ENCODE assay signal across 11 mouse cellular contexts in genomic region chr13:15741771-15742170, GRCm38 (mm10).
DNase-seq lines count a peak whose midpoint lies in the region; ATAC-seq and TF ChIP-seq lines count a peak whose summit lies in the region.
"Had no signal": no experiment of that assay in that cellular context is flagged by ENCODE, and none has a peak within 500 bp of the region (broad histone marks: within the 10 kb centered on the region; RNA-seq: fewer than 3 reads in every experiment).

No protein-coding gene starts in this region.

- H3K27ac ChIP-seq in forebrain, embryonic 12.5 days = 0 out of 2 replicates have a peak overlapping the region, but pooled peaks have one; percentile 25
- no peak overlapping the region for H3K27ac ChIP-seq in forebrain, embryonic 11.5 days (ENCODE audit: low read depth, low read length)
- H3K27ac ChIP-seq in embryonic fibroblast, embryonic 13.5 days (ENCODE audit: insufficient read depth, low read length) = peak overlapping the region; percentile 98
- peak overlapping the region; percentile 44 for H3K27ac ChIP-seq in heart, embryonic 15.5 days
- H3K27ac ChIP-seq in stomach, embryonic 16.5 days (ENCODE audit: low read length) = peak overlapping the region; percentile 50
- H3K27ac ChIP-seq: embryonic facial prominence, embryonic 12.5 days; neural tube, embryonic 12.5 days had no signal

- ATAC-seq in forebrain, embryonic 12.5 days (ENCODE audit: low FRiP score) = peak; percentile 41; the same call in 1 of the 2 replicates
- ATAC-seq in forebrain, embryonic 11.5 days (replicated peaks; ENCODE audit: low FRiP score) = no peak
- ATAC-seq in heart, embryonic 15.5 days (replicated peaks; ENCODE audit: insufficient number of reproducible peaks, insufficient read depth, low FRiP score, low read depth) = peak; percentile 88
- peak; percentile 95 for ATAC-seq in stomach, embryonic 16.5 days (ENCODE audit: insufficient read depth, low FRiP score)

- no peak overlapping the region for H3K4me2 ChIP-seq in forebrain, embryonic 12.5 days
- no peak overlapping the region for H3K4me2 ChIP-seq in forebrain, embryonic 11.5 days (ENCODE audit: low read depth, low read length, severe bottlenecking)
- no peak overlapping the region for H3K4me2 ChIP-seq in heart, embryonic 15.5 days
- no peak overlapping the region for H3K4me2 ChIP-seq in stomach, embryonic 16.5 days (ENCODE audit: low read depth, low read length)
- H3K4me2 ChIP-seq: embryonic facial prominence, embryonic 12.5 days; neural tube, embryonic 12.5 days had no signal

- no peak overlapping the region for H3K9ac ChIP-seq in forebrain, embryonic 12.5 days
- H3K9ac ChIP-seq in forebrain, embryonic 11.5 days (ENCODE audit: low read length) = no peak overlapping the region
- H3K9ac ChIP-seq in heart, embryonic 15.5 days = no peak overlapping the region
- H3K9ac ChIP-seq in stomach, embryonic 16.5 days (ENCODE audit: low read length) = no peak overlapping the region
- H3K9ac ChIP-seq: embryonic facial prominence, embryonic 12.5 days; neural tube, embryonic 12.5 days had no signal

- H3K4me3 ChIP-seq in forebrain, embryonic 12.5 days (replicated peaks) = no peak overlapping the region
- H3K4me3 ChIP-seq in forebrain, embryonic 11.5 days (ENCODE audit: low read depth, low read length) = no peak overlapping the region
- H3K4me3 ChIP-seq in embryonic fibroblast, embryonic 13.5 days (ENCODE audit: insufficient read depth, low read length) = no peak overlapping the region
- H3K4me3 ChIP-seq in heart, embryonic 15.5 days = no peak overlapping the region
- H3K4me3 ChIP-seq in stomach, embryonic 16.5 days (replicated peaks; ENCODE audit: low read length) = no peak overlapping the region
- H3K4me3 ChIP-seq: embryonic facial prominence, embryonic 12.5 days; neural tube, embryonic 12.5 days had no signal

- 73% methylated on average over 1 of the region's 1 CpGs for WGBS in forebrain, embryonic 12.5 days
- WGBS in forebrain, embryonic 11.5 days = 88% methylated on average over 1 of the region's 1 CpGs
- WGBS in heart, embryonic 15.5 days = 25% methylated on average over 1 of the region's 1 CpGs
- 31% methylated on average over 1 of the region's 1 CpGs for WGBS in stomach, embryonic 16.5 days

- DNase-seq in forebrain, embryonic 11.5 days (ENCODE audit: low spot score) = no peak
- peak; percentile 66 to 71 for DNase-seq in kidney, postnatal 4 days
- peak; percentile 90 for DNase-seq in lung, postnatal 10 days
- DNase-seq in spleen, postnatal 4 days (ENCODE audit: low spot score in 2 of 2) = no peak

- no peak for TF ChIP-seq CTCF in embryonic fibroblast, embryonic 13.5 days (IDR thresholded peaks at IDR 0.05; ENCODE audit: borderline replicate concordance, insufficient read depth, low read length)

- TF ChIP-seq POLR2A in embryonic fibroblast, embryonic 13.5 days (IDR thresholded peaks at IDR 0.05; ENCODE audit: low read depth, low read length) = no peak

- peaks cover 6% of the 10 kb centered on the region; the same call in 1 of the 2 replicates for H3K4me1 ChIP-seq in forebrain, embryonic 12.5 days
- no peaks in the 10 kb centered on the region for H3K4me1 ChIP-seq in forebrain, embryonic 11.5 days (replicated peaks; ENCODE audit: control insufficient read depth, insufficient read depth, low read length)
- H3K4me1 ChIP-seq in embryonic fibroblast, embryonic 13.5 days (ENCODE audit: control insufficient read depth, insufficient read depth, low read length) = peaks cover 15% of the 10 kb centered on the region
- peaks cover 13% of the 10 kb centered on the region for H3K4me1 ChIP-seq in heart, embryonic 15.5 days (replicated peaks)
- H3K4me1 ChIP-seq in stomach, embryonic 16.5 days (ENCODE audit: control insufficient read depth, insufficient read depth, low read length) = no peaks in the 10 kb centered on the region
- H3K4me1 ChIP-seq: neural tube, embryonic 12.5 days had no signal

- 0 out of 2 replicates have a peak, but pooled peaks cover 4% of the 10 kb centered on the region for H3K9me3 ChIP-seq in forebrain, embryonic 12.5 days
- H3K9me3 ChIP-seq in forebrain, embryonic 11.5 days (ENCODE audit: control insufficient read depth, low read length) = no peaks in the 10 kb centered on the region
- H3K9me3 ChIP-seq in heart, embryonic 15.5 days (replicated peaks) = peaks cover 4% of the 10 kb centered on the region; the same call in 1 of the 2 replicates
- H3K9me3 ChIP-seq in stomach, embryonic 16.5 days (replicated peaks; ENCODE audit: control insufficient read depth, low read length) = 0 out of 2 replicates have a peak, but pooled peaks cover 4% of the 10 kb centered on the region
- H3K9me3 ChIP-seq: embryonic facial prominence, embryonic 12.5 days had no signal

- H3K36me3 ChIP-seq in forebrain, embryonic 12.5 days (replicated peaks) = no peaks in the 10 kb centered on the region
- no peaks in the 10 kb centered on the region for H3K36me3 ChIP-seq in forebrain, embryonic 11.5 days (ENCODE audit: control insufficient read depth, insufficient read depth, low read length)
- no peaks in the 10 kb centered on the region for H3K36me3 ChIP-seq in heart, embryonic 15.5 days
- H3K36me3 ChIP-seq in stomach, embryonic 16.5 days (ENCODE audit: control insufficient read depth, insufficient read depth, low read length) = no peaks in the 10 kb centered on the region
- H3K36me3 ChIP-seq: embryonic facial prominence, embryonic 12.5 days; neural tube, embryonic 12.5 days had no signal

- no peaks in the 10 kb centered on the region for H3K27me3 ChIP-seq in forebrain, embryonic 12.5 days
- H3K27me3 ChIP-seq in forebrain, embryonic 11.5 days (ENCODE audit: control insufficient read depth, insufficient read depth, low read length) = no peaks in the 10 kb centered on the region
- no peaks in the 10 kb centered on the region for H3K27me3 ChIP-seq in heart, embryonic 15.5 days
- no peaks in the 10 kb centered on the region for H3K27me3 ChIP-seq in stomach, embryonic 16.5 days (ENCODE audit: control insufficient read depth, insufficient read depth, low read length)
- H3K27me3 ChIP-seq: CH12.LX; embryonic facial prominence, embryonic 12.5 days; neural tube, embryonic 12.5 days had no signal

Comparison
In these comparisons a context has a peak if more than half of its experiments do, and no peak if none do; other contexts are left out.
1. DNase-seq: peak in kidney, postnatal 4 days (2 of 2) and lung, postnatal 10 days (single experiment); none in forebrain, embryonic 11.5 days (single experiment) and spleen, postnatal 4 days (0 of 2).